Mouse (Mus musculus) liver, embryonic 14.5 days (tissue): ENCODE results near the gene Egfr.

Experiments
- CTCF ChIP-seq: IDR thresholded peaks from 2 replicates; pipeline ENCODE4 v1.5.1; 2016; ENCODE audit warnings: antibody characterized with exemption, low read depth, control low read depth
- EP300 ChIP-seq: IDR thresholded peaks from 2 replicates; pipeline ENCODE4 v1.6.1; 2016; ENCODE audit warnings: antibody characterized with exemption, low read depth

DNA sequence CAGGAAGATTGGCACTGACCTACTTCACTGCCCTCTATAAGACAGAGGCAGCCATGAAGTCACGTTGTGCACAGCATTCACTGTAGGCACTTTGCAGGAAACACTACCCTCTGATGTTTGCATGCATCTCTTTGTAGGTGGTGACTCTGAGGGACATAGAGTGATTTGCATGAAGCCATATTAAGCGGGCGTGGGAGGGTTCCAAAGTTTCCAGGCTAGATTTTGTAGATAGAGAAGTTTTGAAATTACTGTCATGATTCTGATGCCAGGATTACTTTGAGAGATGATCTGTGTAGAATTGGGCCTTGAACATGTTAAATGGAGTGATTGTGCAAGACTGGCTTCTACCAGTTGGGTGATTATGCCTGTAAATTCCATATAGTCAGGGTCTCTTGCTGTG lies 86.8 kb downstream of the Egfr start:
- TF ChIP-seq CTCF, result no peak
- TF ChIP-seq EP300, result no peak
